Mouse (Mus musculus) cerebellum, postnatal 4 days (tissue): Measurements from ENCODE around the gene Pde2a.
A peak's percentile ranks its signal among the peaks of the same experiment; 100 is the strongest.
"Not testable (repeated sequence)": the region's sequence is repeated elsewhere in the genome, so short reads cannot be mapped to it uniquely, and the experiment has no call there.

Experiments
- DNase-seq, 2 experiments: peaks; one replicate each; pipeline ENCODE4 v3.0.0; 2022; ENCODE audit warnings: low spot score in 2 of 2, mixed read lengths in 1 of 2

The Pde2a gene

GRCm38 (mm10) chr7:101513655-101514054 lies 92.2 kb downstream of the Pde2a start:
- DNase-seq: peak in 1 of 2 experiments; percentile 70

GRCm38 (mm10) chr7:101514768-101515167 lies 93.3 kb downstream of the Pde2a start:
- no peak for DNase-seq

- DNase-seq: no peak
Observed at GRCm38 (mm10) chr7:101515295-101515694, 93.8 kb downstream of the Pde2a start.

- DNase-seq: no peak
Observed at GRCm38 (mm10) chr7:101516460-101516859, 95.0 kb downstream of the Pde2a start.

- DNase-seq: no peak
Observed at GRCm38 (mm10) chr7:101521696-101522095, 100.2 kb downstream of the Pde2a start.

GRCm38 (mm10) chr7:101523205-101523604 lies 101.7 kb downstream of the Pde2a start:
- no peak for DNase-seq

- DNase-seq: no peak
Observed at GRCm38 (mm10) chr7:101526484-101526883, 105.0 kb downstream of the Pde2a start.

- no peak for DNase-seq
Observed at GRCm38 (mm10) chr7:101534428-101534827, 112.9 kb downstream of the Pde2a start.

GRCm38 (mm10) chr7:101535102-101535501 lies 113.6 kb downstream of the Pde2a start:
- DNase-seq: no peak

- no peak for DNase-seq
Observed at GRCm38 (mm10) chr7:101535517-101535916, 114.0 kb downstream of the Pde2a start.

GRCm38 (mm10) chr7:101537541-101537940 lies 116.0 kb downstream of the Pde2a start:
- DNase-seq: no peak

GRCm38 (mm10) chr7:101538141-101538933 lies 116.8 kb downstream of the Pde2a start:
- DNase-seq: peak in 1 of 2 experiments; percentile 45

- DNase-seq: no peak
Observed at GRCm38 (mm10) chr7:101539774-101540173, 118.3 kb downstream of the Pde2a start.

- no peak for DNase-seq
Observed at GRCm38 (mm10) chr7:101540684-101541083, 119.2 kb downstream of the Pde2a start.

- peak; percentile 54 to 69 for DNase-seq
Observed at GRCm38 (mm10) chr7:101541132-101541531, 119.6 kb downstream of the Pde2a start.

- no peak for DNase-seq
Observed at GRCm38 (mm10) chr7:101541734-101542133, 120.2 kb downstream of the Pde2a start.

- no peak for DNase-seq
Observed at GRCm38 (mm10) chr7:101547651-101548050, 126.2 kb downstream of the Pde2a start.

GRCm38 (mm10) chr7:101549266-101549665 lies 127.8 kb downstream of the Pde2a start:
- DNase-seq: no peak

- DNase-seq: no peak
Observed at GRCm38 (mm10) chr7:101550686-101551485, 129.4 kb downstream of the Pde2a start.

- DNase-seq: no peak
Observed at GRCm38 (mm10) chr7:101551530-101551929, 130.0 kb downstream of the Pde2a start.

GRCm38 (mm10) chr7:101555473-101555872 lies 134.0 kb downstream of the Pde2a start:
- DNase-seq: not testable (repeated sequence)

- DNase-seq: no peak
Observed at GRCm38 (mm10) chr7:101557391-101557790, 135.9 kb downstream of the Pde2a start.

GRCm38 (mm10) chr7:101559393-101559792 lies 137.9 kb downstream of the Pde2a start:
- not testable (repeated sequence) for DNase-seq
